12 mouse cellular contexts compared by ENCODE assay signal in genomic region chr4:139078313-139078712, GRCm38 (mm10). TPM values are rescaled to one million over a fixed set of nuclear protein-coding genes. Genes with fewer than 3 reads are reported as not detected.
DNase-seq lines count a peak whose midpoint lies in the region; ATAC-seq and TF ChIP-seq lines count a peak whose summit lies in the region.
"Had no signal": no experiment of that assay in that cellular context is flagged by ENCODE, and none has a peak within 500 bp of the region (broad histone marks: within the 10 kb centered on the region; RNA-seq: fewer than 3 reads in every experiment).

No protein-coding gene starts in this region.

- H3K9me3 ChIP-seq in heart, postnatal 0 days (replicated peaks; ENCODE audit: control insufficient read depth, low read length) = no peaks in the 10 kb centered on the region
- H3K9me3 ChIP-seq in midbrain, embryonic 14.5 days (ENCODE audit: control insufficient read depth, low read length) = no peaks in the 10 kb centered on the region
- no peaks in the 10 kb centered on the region for H3K9me3 ChIP-seq in midbrain, embryonic 11.5 days (ENCODE audit: control insufficient read depth, low read length)
- no peaks in the 10 kb centered on the region for H3K9me3 ChIP-seq in embryonic facial prominence, embryonic 10.5 days
- H3K9me3 ChIP-seq: midbrain, embryonic 12.5 days had no signal

- no peak overlapping the region for H3K9ac ChIP-seq in heart, postnatal 0 days (replicated peaks; ENCODE audit: low read depth, low read length)
- no peak overlapping the region for H3K9ac ChIP-seq in midbrain, embryonic 14.5 days (replicated peaks; ENCODE audit: low read length)
- no peak overlapping the region for H3K9ac ChIP-seq in midbrain, embryonic 11.5 days (ENCODE audit: low read length)

- H3K4me3 ChIP-seq in heart, postnatal 0 days (ENCODE audit: low read depth, low read length) = no peak overlapping the region
- H3K4me3 ChIP-seq in midbrain, embryonic 14.5 days (replicated peaks; ENCODE audit: low read depth, low read length) = no peak overlapping the region
- H3K4me3 ChIP-seq in midbrain, embryonic 11.5 days (ENCODE audit: low read depth, low read length) = no peak overlapping the region
- no peak overlapping the region for H3K4me3 ChIP-seq in embryonic facial prominence, embryonic 10.5 days
- H3K4me3 ChIP-seq: midbrain, embryonic 12.5 days had no signal

- no peaks in the 10 kb centered on the region for H3K36me3 ChIP-seq in heart, postnatal 0 days (replicated peaks; ENCODE audit: control insufficient read depth, insufficient read depth, low read length)
- H3K36me3 ChIP-seq in midbrain, embryonic 14.5 days (ENCODE audit: control insufficient read depth, insufficient read depth, low read length) = no peaks in the 10 kb centered on the region
- H3K36me3 ChIP-seq in midbrain, embryonic 11.5 days (ENCODE audit: control insufficient read depth, insufficient read depth, low read length) = no peaks in the 10 kb centered on the region
- peaks cover 14% of the 10 kb centered on the region for H3K36me3 ChIP-seq in embryonic facial prominence, embryonic 10.5 days (replicated peaks)
- no peaks in the 10 kb centered on the region for H3K36me3 ChIP-seq in splenic B cell, adult 2 months (ENCODE audit: control insufficient read depth, insufficient read depth, low read length, poor library complexity, severe bottlenecking)
- H3K36me3 ChIP-seq: midbrain, embryonic 12.5 days had no signal

- peak; percentile 48; the same call in 1 of the 2 replicates for TF ChIP-seq CTCF in heart, postnatal 0 days (IDR thresholded peaks at IDR 0.05; ENCODE audit: low read depth)

- no peak overlapping the region for H3K27ac ChIP-seq in heart, postnatal 0 days (ENCODE audit: low read depth)
- H3K27ac ChIP-seq in midbrain, embryonic 14.5 days (replicated peaks; ENCODE audit: low read depth, low read length) = no peak overlapping the region
- H3K27ac ChIP-seq in midbrain, embryonic 11.5 days (ENCODE audit: low read depth, low read length) = no peak overlapping the region
- H3K27ac ChIP-seq in embryonic facial prominence, embryonic 10.5 days (replicated peaks) = no peak overlapping the region
- H3K27ac ChIP-seq: midbrain, embryonic 12.5 days had no signal

- DNase-seq in heart, postnatal 0 days (ENCODE audit: low spot score) = peak; percentile 28
- no peak for DNase-seq in heart, adult 11 months
- DNase-seq in midbrain, embryonic 14.5 days = peak; percentile 69
- DNase-seq in midbrain, embryonic 11.5 days (ENCODE audit: low spot score, missing footprints) = no peak
- peak; percentile 40 for DNase-seq in embryonic facial prominence, embryonic 10.5 days (ENCODE audit: low spot score)
- peak; percentile 40 for DNase-seq in splenic B cell, adult 2 months (ENCODE audit: low read depth, low spot score)
- DNase-seq in right cerebral cortex, postnatal 25 days = no peak
- no peak for DNase-seq in thymus, postnatal 4 days
- DNase-seq: gastrocnemius, postnatal 14 days; thymus, adult 18-20 months had no signal

- ATAC-seq in heart, postnatal 0 days (ENCODE audit: insufficient read depth, low read depth) = no peak
- ATAC-seq in midbrain, embryonic 14.5 days (ENCODE audit: low FRiP score, low TSS enrichment) = no peak
- ATAC-seq in midbrain, embryonic 11.5 days (ENCODE audit: low FRiP score) = no peak

- H3K4me1 ChIP-seq in heart, postnatal 0 days (ENCODE audit: control insufficient read depth, insufficient read depth) = peaks cover 9% of the 10 kb centered on the region
- peaks cover 14% of the 10 kb centered on the region for H3K4me1 ChIP-seq in midbrain, embryonic 14.5 days (ENCODE audit: control insufficient read depth, insufficient read depth, low read length)
- peaks cover 21% of the 10 kb centered on the region for H3K4me1 ChIP-seq in midbrain, embryonic 11.5 days (ENCODE audit: control insufficient read depth, insufficient read depth, low read length)
- H3K4me1 ChIP-seq in embryonic facial prominence, embryonic 10.5 days = peaks cover 33% of the 10 kb centered on the region

- no peak overlapping the region for H3K4me2 ChIP-seq in heart, postnatal 0 days (ENCODE audit: low read depth, low read length)
- no peak overlapping the region for H3K4me2 ChIP-seq in midbrain, embryonic 14.5 days (ENCODE audit: low read length)
- H3K4me2 ChIP-seq in midbrain, embryonic 11.5 days = no peak overlapping the region
- H3K4me2 ChIP-seq: midbrain, embryonic 12.5 days had no signal

- WGBS in heart, postnatal 0 days = 36% methylated on average over 2 of the region's 2 CpGs
- 39% methylated on average over 2 of the region's 2 CpGs for WGBS in midbrain, embryonic 14.5 days
- 32% methylated on average over 2 of the region's 2 CpGs for WGBS in midbrain, embryonic 11.5 days
- WGBS in embryonic facial prominence, embryonic 10.5 days = 37% methylated on average over 2 of the region's 2 CpGs

- H3K27me3 ChIP-seq in heart, postnatal 0 days (ENCODE audit: control insufficient read depth, insufficient read depth, low read length) = peaks cover 37% of the 10 kb centered on the region
- peaks cover 36% of the 10 kb centered on the region for H3K27me3 ChIP-seq in midbrain, embryonic 14.5 days (ENCODE audit: control insufficient read depth, insufficient read depth, low read length)
- H3K27me3 ChIP-seq in midbrain, embryonic 11.5 days (ENCODE audit: control insufficient read depth, insufficient read depth, low read length) = peaks cover 41% of the 10 kb centered on the region
- H3K27me3 ChIP-seq in embryonic facial prominence, embryonic 10.5 days (replicated peaks; ENCODE audit: low read depth, poor library complexity, severe bottlenecking) = peaks cover 55% of the 10 kb centered on the region
- H3K27me3 ChIP-seq in splenic B cell, adult 2 months (ENCODE audit: control insufficient read depth, insufficient read depth, low read length, poor library complexity, severe bottlenecking) = no peaks in the 10 kb centered on the region; the same call in 1 of the 2 replicates

- no peak for TF ChIP-seq EP300 in heart, postnatal 0 days (IDR thresholded peaks at IDR 0.05; ENCODE audit: low read depth)

RNA-seq across cellular contexts. Expression of gene Htr6, which starts 2.9 kb away (rescaled TPM):
- not detected in 2 replicates for total RNA-seq in heart, postnatal 0 days (2014; rRNA removed; ENCODE audit: low replicate concordance)
- polyA plus RNA-seq in heart, postnatal 0 days (2015; fragmentation: Nextera tagmentation; extraction: Ambion mirVana) = not detected in 2 replicates
- 0.32 and 0.57 TPM in 2 replicates for polyA plus RNA-seq in midbrain, embryonic 14.5 days (2014; fragmentation: Nextera tagmentation; extraction: Ambion mirVana)
- polyA plus RNA-seq in midbrain, embryonic 11.5 days (2014; fragmentation: Nextera tagmentation; extraction: Ambion mirVana) = not detected in 2 replicates
- polyA plus RNA-seq in embryonic facial prominence, embryonic 10.5 days (2016; fragmentation: Nextera tagmentation; extraction: Ambion mirVana) = 0.23 and 0.26 TPM in 2 replicates
- total RNA-seq: gastrocnemius, postnatal 14 days; hematopoietic stem cell, adult 5-6 weeks had no signal
- polyA plus RNA-seq: midbrain, embryonic 12.5 days had no signal

RNA-seq across cellular contexts. Expression of gene Nbl1, which starts 14.5 kb away (rescaled TPM):
- total RNA-seq in heart, postnatal 0 days (2014; rRNA removed; ENCODE audit: low replicate concordance) = 33.2 and 55.8 TPM in 2 replicates
- polyA plus RNA-seq in heart, postnatal 0 days (2015; fragmentation: Nextera tagmentation; extraction: Ambion mirVana) = 14.2 and 16.8 TPM in 2 replicates
- polyA plus RNA-seq in midbrain, embryonic 14.5 days (2014; fragmentation: Nextera tagmentation; extraction: Ambion mirVana) = 12.8 and 27.5 TPM in 2 replicates
- 12.7 and 13.6 TPM in 2 replicates for polyA plus RNA-seq in midbrain, embryonic 11.5 days (2014; fragmentation: Nextera tagmentation; extraction: Ambion mirVana)
- 51.7 and 80.8 TPM in 2 replicates for polyA plus RNA-seq in embryonic facial prominence, embryonic 10.5 days (2016; fragmentation: Nextera tagmentation; extraction: Ambion mirVana)

RNA-seq across cellular contexts. Expression of gene Minos1, which starts 52.6 kb away (rescaled TPM):
- 29.2 and 33.2 TPM in 2 replicates for total RNA-seq in heart, postnatal 0 days (2014; rRNA removed; ENCODE audit: low replicate concordance)
- polyA plus RNA-seq in heart, postnatal 0 days (2015; fragmentation: Nextera tagmentation; extraction: Ambion mirVana) = 1,270 and 1,334 TPM in 2 replicates
- polyA plus RNA-seq in midbrain, embryonic 14.5 days (2014; fragmentation: Nextera tagmentation; extraction: Ambion mirVana) = 346 and 393 TPM in 2 replicates
- 421 and 426 TPM in 2 replicates for polyA plus RNA-seq in midbrain, embryonic 11.5 days (2014; fragmentation: Nextera tagmentation; extraction: Ambion mirVana)
- polyA plus RNA-seq in embryonic facial prominence, embryonic 10.5 days (2016; fragmentation: Nextera tagmentation; extraction: Ambion mirVana) = 431 and 444 TPM in 2 replicates

Comparison
In these comparisons a context has a peak if more than half of its experiments do, and no peak if none do; other contexts are left out.
1. DNase-seq: peak in heart, postnatal 0 days (single experiment), midbrain, embryonic 14.5 days (single experiment), embryonic facial prominence, embryonic 10.5 days (single experiment) and splenic B cell, adult 2 months (single experiment); none in heart, adult 11 months (single experiment), midbrain, embryonic 11.5 days (single experiment), right cerebral cortex, postnatal 25 days (single experiment) and thymus, postnatal 4 days (single experiment).